Mouse (Mus musculus): ENCODE measurements at regions not wholly inside any gene's neighbourhood (a gene's known extent, or its start where the extent isn't known, plus 50 kb on each side); places are given as distances from the start of the nearest gene placed in this dataset.

GRCm38 (mm10) chr10:45763160-45763955 is 185.7 kb downstream of the Hace1 start:
- Histone ChIP-seq H3K4me1 (ENCODE audit: control insufficient read depth, insufficient read depth, low read length) (no peaks in the 10 kb centered on the region), H3K4me3 (ENCODE audit: insufficient read depth, low read length) (no peak overlapping the region), H3K27ac (ENCODE audit: insufficient read depth, low read length) (no peak overlapping the region)
- TF ChIP-seq POLR2A (IDR thresholded peaks at IDR 0.05; ENCODE audit: extremely low read depth, insufficient read depth, low read length) = no peak
- no peak for TF ChIP-seq CTCF (IDR thresholded peaks at IDR 0.05; ENCODE audit: extremely low read depth, insufficient read depth, low read length)

- H3K4me3 ChIP-seq (ENCODE audit: insufficient read depth, low read length) = no peak overlapping the region
- TF ChIP-seq CTCF (IDR thresholded peaks at IDR 0.05; ENCODE audit: extremely low read depth, insufficient read depth, low read length) = no peak
- no peak for TF ChIP-seq POLR2A (IDR thresholded peaks at IDR 0.05; ENCODE audit: extremely low read depth, insufficient read depth, low read length)
- no peak overlapping the region for H3K27ac ChIP-seq (ENCODE audit: insufficient read depth, low read length)
- no peaks in the 10 kb centered on the region for H3K4me1 ChIP-seq (ENCODE audit: control insufficient read depth, insufficient read depth, low read length)
Measured at GRCm38 (mm10) chr10:45779720-45780119, 202.1 kb downstream of the Hace1 start.

GRCm38 (mm10) chr10:45783026-45783425 is 205.4 kb downstream of the Hace1 start:
- TF ChIP-seq CTCF (IDR thresholded peaks at IDR 0.05; ENCODE audit: extremely low read depth, insufficient read depth, low read length) = no peak
- TF ChIP-seq POLR2A (IDR thresholded peaks at IDR 0.05; ENCODE audit: extremely low read depth, insufficient read depth, low read length) = no peak
- H3K4me3 ChIP-seq (ENCODE audit: insufficient read depth, low read length) = no peak overlapping the region
- no peak overlapping the region for H3K27ac ChIP-seq (ENCODE audit: insufficient read depth, low read length)
- H3K4me1 ChIP-seq (ENCODE audit: control insufficient read depth, insufficient read depth, low read length) = no peaks in the 10 kb centered on the region

- Histone ChIP-seq H3K4me3 (ENCODE audit: insufficient read depth, low read length) (no peak overlapping the region), H3K4me1 (ENCODE audit: control insufficient read depth, insufficient read depth, low read length) (no peaks in the 10 kb centered on the region), H3K27ac (ENCODE audit: insufficient read depth, low read length) (no peak overlapping the region)
- TF ChIP-seq POLR2A (IDR thresholded peaks at IDR 0.05; ENCODE audit: extremely low read depth, insufficient read depth, low read length) (no peak), CTCF (IDR thresholded peaks at IDR 0.05; ENCODE audit: extremely low read depth, insufficient read depth, low read length) (no peak)
Measured at GRCm38 (mm10) chr10:45783461-45784149, 206.0 kb downstream of the Hace1 start.

GRCm38 (mm10) chr10:45784150-45784479 is 206.5 kb downstream of the Hace1 start:
- H3K4me1 ChIP-seq (ENCODE audit: control insufficient read depth, insufficient read depth, low read length) = no peaks in the 10 kb centered on the region
- no peak overlapping the region for H3K4me3 ChIP-seq (ENCODE audit: insufficient read depth, low read length)
- TF ChIP-seq POLR2A (IDR thresholded peaks at IDR 0.05; ENCODE audit: extremely low read depth, insufficient read depth, low read length) = no peak
- TF ChIP-seq CTCF (IDR thresholded peaks at IDR 0.05; ENCODE audit: extremely low read depth, insufficient read depth, low read length) = no peak
- H3K27ac ChIP-seq (ENCODE audit: insufficient read depth, low read length) = no peak overlapping the region

GRCm38 (mm10) chr10:45784575-45784974 is 206.9 kb downstream of the Hace1 start:
- H3K4me3 ChIP-seq (ENCODE audit: insufficient read depth, low read length) = no peak overlapping the region
- no peak overlapping the region for H3K27ac ChIP-seq (ENCODE audit: insufficient read depth, low read length)
- TF ChIP-seq POLR2A (IDR thresholded peaks at IDR 0.05; ENCODE audit: extremely low read depth, insufficient read depth, low read length) (no peak), CTCF (IDR thresholded peaks at IDR 0.05; ENCODE audit: extremely low read depth, insufficient read depth, low read length) (no peak)
- no peaks in the 10 kb centered on the region for H3K4me1 ChIP-seq (ENCODE audit: control insufficient read depth, insufficient read depth, low read length)

- Histone ChIP-seq H3K4me3 (ENCODE audit: insufficient read depth, low read length) (no peak overlapping the region), H3K4me1 (ENCODE audit: control insufficient read depth, insufficient read depth, low read length) (no peaks in the 10 kb centered on the region), H3K27ac (ENCODE audit: insufficient read depth, low read length) (no peak overlapping the region)
- TF ChIP-seq POLR2A (IDR thresholded peaks at IDR 0.05; ENCODE audit: extremely low read depth, insufficient read depth, low read length) = no peak
- TF ChIP-seq CTCF (IDR thresholded peaks at IDR 0.05; ENCODE audit: extremely low read depth, insufficient read depth, low read length) = no peak
Measured at GRCm38 (mm10) chr10:45788356-45788755, 210.7 kb downstream of the Hace1 start.

GRCm38 (mm10) chr10:45795582-45795981 is 218.0 kb downstream of the Hace1 start:
- TF ChIP-seq POLR2A (IDR thresholded peaks at IDR 0.05; ENCODE audit: extremely low read depth, insufficient read depth, low read length) (no peak), CTCF (IDR thresholded peaks at IDR 0.05; ENCODE audit: extremely low read depth, insufficient read depth, low read length) (no peak)
- no peak overlapping the region for H3K27ac ChIP-seq (ENCODE audit: insufficient read depth, low read length)

GRCm38 (mm10) chr10:45800070-45800851 is 222.6 kb downstream of the Hace1 start:
- TF ChIP-seq CTCF (IDR thresholded peaks at IDR 0.05; ENCODE audit: extremely low read depth, insufficient read depth, low read length) (peak; percentile 65), POLR2A (IDR thresholded peaks at IDR 0.05; ENCODE audit: extremely low read depth, insufficient read depth, low read length) (no peak)
- Histone ChIP-seq H3K27ac (ENCODE audit: insufficient read depth, low read length) (no peak overlapping the region), H3K4me3 (ENCODE audit: insufficient read depth, low read length) (no peak overlapping the region), H3K4me1 (ENCODE audit: control insufficient read depth, insufficient read depth, low read length) (no peaks in the 10 kb centered on the region)

More at GRCm38 (mm10) chr10:45795582-45795981, 218.0 kb downstream of the Hace1 start:
- Histone ChIP-seq H3K4me3 (ENCODE audit: insufficient read depth, low read length) (no peak overlapping the region), H3K4me1 (ENCODE audit: control insufficient read depth, insufficient read depth, low read length) (no peaks in the 10 kb centered on the region)
